Mouse (Mus musculus) heart, postnatal 0 days (tissue): ENCODE data around the gene Cop1.

Experiments used
- CTCF ChIP-seq: IDR thresholded peaks from 2 replicates; pipeline ENCODE4 v1.5.1; 2016; ENCODE audit warnings: antibody characterized with exemption, control low read depth, low read depth
- EP300 ChIP-seq: IDR thresholded peaks from 2 replicates; pipeline ENCODE4 v1.6.1; 2016; ENCODE audit warnings: antibody characterized with exemption, low read depth

DNA sequence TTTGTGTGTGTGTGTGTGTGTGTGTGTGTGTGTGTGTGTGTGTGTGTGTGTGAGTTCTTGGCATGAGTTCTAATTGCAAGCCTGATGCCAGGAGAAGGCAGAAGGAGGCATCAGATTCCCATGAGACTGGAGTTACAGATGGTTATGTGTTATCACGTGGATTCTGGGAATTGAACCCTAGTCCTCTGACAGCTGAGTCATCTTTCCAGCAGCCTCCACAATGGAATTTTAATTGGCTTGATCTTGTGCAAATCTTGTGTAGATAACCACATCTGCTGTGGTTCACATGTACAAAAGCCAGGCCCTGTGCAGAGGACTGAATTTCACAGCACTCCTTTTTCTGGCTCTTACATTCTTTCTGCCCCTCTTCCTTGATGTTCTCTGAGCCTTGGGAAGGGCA is 150.1 kb downstream of the Cop1 start:
- TF ChIP-seq CTCF: no peak
- no peak for TF ChIP-seq EP300
